Mouse (Mus musculus) lung, adult 2 months (tissue): Measurements from ENCODE around the gene Vps41.

ENCODE experiments used
- CTCF ChIP-seq: fragments of 200-500 bp; IDR thresholded peaks from 2 replicates; pipeline ENCODE4 v1.5.1; 2011; ENCODE audit warnings: mild to moderate bottlenecking, low read length, control low read depth; ENCODE audit not compliant: insufficient read depth
- POLR2A ChIP-seq: fragments of 200-500 bp; IDR thresholded peaks from 2 replicates; pipeline ENCODE4 v1.6.1; 2011; ENCODE audit warnings: low read depth, mild to moderate bottlenecking, control low read depth, low read length, borderline replicate concordance; ENCODE audit errors: extremely low read depth

GRCm38 (mm10) chr13:18858183-18858582 is 141.1 kb downstream of the Vps41 start:
- TF ChIP-seq POLR2A = no peak
- TF ChIP-seq CTCF = no peak
